Mouse (Mus musculus) MEL (cell line): ENCODE results near the gene Bhlhe41. TPM values are rescaled to one million over a fixed set of nuclear protein-coding genes. Genes with fewer than 3 reads are reported as not detected.

Experiments
- DNase-seq: peaks from one replicate; pipeline ENCODE4 v3.0.0; 2011; ENCODE audit warnings: low read depth, low spot score
- H3K27ac ChIP-seq: 2 replicates; pipeline ENCODE4 v1.5.1; 2012; ENCODE audit warnings: low read depth, mild to moderate bottlenecking, control low read depth, low read length, moderate library complexity; ENCODE audit not compliant: control insufficient read depth
- H3K27me3 ChIP-seq, 2 experiments: fragments of 150-350 bp in 1 of 2; sonication (generic) in 1 of 2; 2 replicates each; pipeline ENCODE4 v1.6.1; 2012; ENCODE audit warnings: low read length in 2 of 2, mild to moderate bottlenecking in 2 of 2, improper control_type of control experiment in 1 of 2, moderate library complexity in 1 of 2; ENCODE audit not compliant: insufficient read depth in 2 of 2, control insufficient read depth in 1 of 2
- H3K36me3 ChIP-seq, 2 experiments: 2 replicates each; pipeline ENCODE4 v1.6.1; 2012 to 2014; ENCODE audit warnings: low read length in 2 of 2, improper control_type of control experiment in 1 of 2, inconsistent platforms in 1 of 2, mild to moderate bottlenecking in 1 of 2; ENCODE audit not compliant: insufficient read depth in 2 of 2, control insufficient read depth in 1 of 2
- H3K4me1 ChIP-seq, 2 experiments: fragments of 150-350 bp in 1 of 2; sonication (generic) in 1 of 2; 2 replicates each; pipeline ENCODE4 v1.6.1; 2012; ENCODE audit warnings: low read length in 2 of 2, improper control_type of control experiment in 1 of 2, mild to moderate bottlenecking in 1 of 2; ENCODE audit not compliant: insufficient read depth in 2 of 2, control insufficient read depth in 1 of 2
- H3K4me3 ChIP-seq, 2 experiments: fragments of 150-350 bp in 1 of 2; sonication (generic) in 1 of 2; 2 replicates each; pipeline ENCODE4 v1.5.1; 2012; ENCODE audit warnings: low read depth in 2 of 2, low read length in 2 of 2, mild to moderate bottlenecking in 2 of 2, moderate library complexity in 2 of 2, control low read depth in 1 of 2, improper control_type of control experiment in 1 of 2; ENCODE audit not compliant: control insufficient read depth in 1 of 2, insufficient read depth in 1 of 2
- H3K79me2 ChIP-seq: 2 replicates; pipeline ENCODE4 v1.6.1; 2012; ENCODE audit warnings: mild to moderate bottlenecking, low read length, moderate library complexity; ENCODE audit not compliant: control insufficient read depth, poor library complexity, insufficient read depth
- H3K9ac ChIP-seq: 2 replicates; pipeline ENCODE4 v1.6.1; 2012; ENCODE audit warnings: low read depth, mild to moderate bottlenecking, control low read depth, low read length, moderate library complexity; ENCODE audit not compliant: control insufficient read depth, poor library complexity, severe bottlenecking
- H3K9me3 ChIP-seq: fragments of 150-350 bp; sonication (generic); replicated peaks from 2 replicates; pipeline ENCODE4 v1.6.1; 2012; ENCODE audit warnings: mild to moderate bottlenecking, low read length, improper control_type of control experiment, moderate library complexity; ENCODE audit not compliant: insufficient read depth
- BHLHE40 ChIP-seq: IDR thresholded peaks from 2 replicates; pipeline ENCODE4 v1.6.1; 2012; ENCODE audit warnings: low read depth, mild to moderate bottlenecking, inconsistent platforms, low read length, improper control_type of control experiment, borderline replicate concordance
- E2F4 ChIP-seq: IDR thresholded peaks from 2 replicates; pipeline ENCODE4 v1.6.1; 2011; ENCODE audit warnings: low read depth, low read length, improper control_type of control experiment, borderline replicate concordance
- ELF1 ChIP-seq: IDR thresholded peaks from 2 replicates; pipeline ENCODE4 v1.6.1; 2014; ENCODE audit warnings: low read depth, mild to moderate bottlenecking, inconsistent platforms, low read length, improper control_type of control experiment, moderate library complexity
- ETS1 ChIP-seq: IDR thresholded peaks from 2 replicates; pipeline ENCODE4 v1.6.1; 2012; ENCODE audit warnings: low read depth, mild to moderate bottlenecking, inconsistent platforms, low read length, improper control_type of control experiment, moderate library complexity
- GATA1 ChIP-seq: IDR thresholded peaks from 2 replicates; pipeline ENCODE4 v1.6.1; 2011; ENCODE audit warnings: low read depth, low read length, improper control_type of control experiment
- KAT2A ChIP-seq: conservative IDR thresholded peaks from 2 replicates; pipeline ENCODE4 v1.6.1; 2012; ENCODE audit warnings: low read depth, low read length, improper control_type of control experiment, inconsistent platforms
- MAFK ChIP-seq: IDR thresholded peaks from 2 replicates; pipeline ENCODE4 v1.6.1; 2011; ENCODE audit warnings: low read depth, mild to moderate bottlenecking, low read length, improper control_type of control experiment, borderline replicate concordance
- MAX ChIP-seq: IDR thresholded peaks from 2 replicates; pipeline ENCODE4 v1.6.1; 2011; ENCODE audit warnings: low read length, improper control_type of control experiment
- MEF2A ChIP-seq: IDR thresholded peaks from 2 replicates; pipeline ENCODE4 v1.6.1; 2014; ENCODE audit warnings: low read depth, mild to moderate bottlenecking, inconsistent platforms, low read length, improper control_type of control experiment; ENCODE audit not compliant: poor library complexity, insufficient replicate concordance, severe bottlenecking; ENCODE audit errors: extremely low read depth
- MYC ChIP-seq: IDR thresholded peaks from 2 replicates; pipeline ENCODE4 v1.6.1; 2011; ENCODE audit warnings: low read depth, mild to moderate bottlenecking, low read length, improper control_type of control experiment, moderate library complexity
- POLR2A ChIP-seq, 2 experiments: IDR thresholded peaks; 2 replicates each; pipeline ENCODE4 v1.6.1; 2011 to 2012; ENCODE audit warnings: low read length in 2 of 2, mild to moderate bottlenecking in 2 of 2, control low read depth in 1 of 2, improper control_type of control experiment in 1 of 2, low read depth in 1 of 2, moderate library complexity in 1 of 2; ENCODE audit not compliant: control insufficient read depth in 1 of 2, insufficient read depth in 1 of 2, poor library complexity in 1 of 2
- RAD21 ChIP-seq: IDR thresholded peaks from 2 replicates; pipeline ENCODE4 v1.6.1; 2011; ENCODE audit warnings: mild to moderate bottlenecking, low read depth, low read length, improper control_type of control experiment
- SMC3 ChIP-seq: IDR thresholded peaks from 2 replicates; pipeline ENCODE4 v1.6.1; 2011; ENCODE audit warnings: low read depth, low read length, improper control_type of control experiment
- TAL1 ChIP-seq: IDR thresholded peaks from 2 replicates; pipeline ENCODE4 v1.6.1; 2012; ENCODE audit warnings: mild to moderate bottlenecking, inconsistent platforms, low read length, moderate library complexity, mixed read lengths
- TBP ChIP-seq: IDR thresholded peaks from 2 replicates; pipeline ENCODE4 v1.8.0; 2011; ENCODE audit warnings: low read depth, low read length, improper control_type of control experiment
- USF1 ChIP-seq: IDR thresholded peaks from 2 replicates; pipeline ENCODE4 v1.6.1; 2014; ENCODE audit warnings: low read depth, mild to moderate bottlenecking, inconsistent platforms, low read length, improper control_type of control experiment, moderate library complexity
- ZC3H11A ChIP-seq: IDR thresholded peaks from 2 replicates; pipeline ENCODE4 v1.6.1; 2012; ENCODE audit warnings: low read depth, mild to moderate bottlenecking, inconsistent platforms, low read length, improper control_type of control experiment
- ZKSCAN1 ChIP-seq: IDR thresholded peaks from 2 replicates; pipeline ENCODE4 v1.6.1; 2012; ENCODE audit warnings: low read depth, mild to moderate bottlenecking, inconsistent platforms, low read length, improper control_type of control experiment, moderate library complexity
- polyA plus RNA-seq, 2 experiments: library from polyadenylated mRNA; stranded (reverse) in 1 of 2; unstranded in 1 of 2; fragments of >175 nt in 1 of 2; fragments of >200 nt in 1 of 2; gene quantifications; 2 replicates each; pipeline versions ENCODE4 v1.2.1 to v1.2.4; 2012; ENCODE audit warnings: low replicate concordance in 2 of 2, low read depth in 1 of 2; ENCODE audit not compliant: insufficient read length in 2 of 2, insufficient read depth in 1 of 2, missing spikeins in 1 of 2
- total RNA-seq: library from RNA; depleted of rRNA; stranded (reverse); fragments of 300-350 nt; gene quantifications from 2 replicates; pipeline ENCODE4 v1.2.3, GENCODE M21; 2012

The Bhlhe41 gene
- total and polyA plus RNA-seq, 3 experiments = not detected

DNA sequence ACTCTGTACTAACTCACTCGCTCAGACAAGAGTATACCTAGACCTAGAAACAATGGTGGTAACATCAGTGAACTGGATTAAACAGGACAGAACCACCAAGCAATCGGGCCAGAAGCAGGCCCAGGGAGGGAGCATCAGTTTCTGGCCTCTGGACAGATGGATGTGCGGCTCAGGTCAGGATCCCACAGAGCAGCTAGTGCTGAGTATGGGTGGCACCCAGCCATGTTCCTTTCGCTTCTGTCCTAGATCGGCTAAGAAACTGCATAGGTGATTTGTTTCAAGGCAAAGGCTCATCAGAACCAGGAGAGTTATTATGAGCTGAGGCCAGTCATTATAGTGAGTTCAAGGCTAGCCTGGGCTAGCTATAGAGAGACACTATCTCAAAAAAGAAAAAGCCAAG is 38.8 kb upstream of the Bhlhe41 start:
- Histone ChIP-seq H3K9me3 (no peaks in the 10 kb centered on the region), H3K27ac (no peak overlapping the region), H3K79me2 (no peaks in the 10 kb centered on the region), H3K27me3 (no peaks in the 10 kb centered on the region), H3K4me3 (no peak overlapping the region), H3K9ac (no peak overlapping the region)
- TF ChIP-seq MAX (no peak), POLR2A (IDR thresholded peaks at IDR 0.05; ENCODE audit: control insufficient read depth in 1 of 2, insufficient read depth in 1 of 2, low read depth in 1 of 2, low read length in 2 of 2, poor library complexity in 1 of 2) (no peak), BHLHE40 (no peak), TAL1 (no peak), ELF1 (no peak), KAT2A (no peak)
- TF ChIP-seq, all 39 proteins: peak for 0
- no peak for DNase-seq
- H3K36me3 ChIP-seq = no peaks in the 10 kb centered on the region
- H3K4me1 ChIP-seq = no peaks in the 10 kb centered on the region

DNA sequence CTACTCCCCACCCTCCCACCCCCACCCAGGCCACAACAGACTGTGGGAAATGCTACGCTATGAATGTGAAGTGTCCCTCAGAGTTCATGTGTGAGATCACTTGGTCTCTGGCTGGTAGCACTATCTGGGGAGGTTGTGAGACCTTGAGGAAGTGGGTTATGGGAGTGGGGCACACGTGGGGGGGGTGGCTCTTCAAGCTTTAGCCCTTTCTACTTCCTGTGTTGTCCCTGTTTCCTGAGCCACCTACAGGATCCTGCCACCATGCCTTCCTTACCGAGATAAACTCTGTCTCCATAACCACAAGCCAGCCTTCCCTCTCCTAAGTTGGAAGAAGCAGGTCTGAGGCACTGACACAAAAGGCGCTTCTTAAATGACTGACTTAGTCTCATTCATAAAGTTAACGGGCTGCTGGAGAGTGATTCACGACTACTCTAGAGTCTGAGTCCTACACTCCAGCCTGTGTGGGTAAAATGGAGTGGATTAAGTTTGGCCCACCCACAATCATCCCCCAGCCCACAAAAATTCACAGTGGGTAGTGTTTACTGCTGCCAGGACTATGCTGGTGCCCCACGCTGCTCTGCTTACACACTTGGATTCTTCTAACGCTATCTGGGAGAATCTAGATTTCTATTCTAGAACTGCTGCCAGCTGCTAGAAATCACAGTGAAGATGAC is 29.4 kb upstream of the Bhlhe41 start:
- TF ChIP-seq ETS1 (no peak), RAD21 (no peak), TBP (no peak), ZKSCAN1 (no peak)
- Histone ChIP-seq H3K9me3 (no peaks in the 10 kb centered on the region), H3K9ac (no peak overlapping the region), H3K4me3 (no peak overlapping the region), H3K27me3 (no peaks in the 10 kb centered on the region), H3K4me1 (peaks cover 0 to 5% of the 10 kb centered on the region in 2 experiments; a peak in 1 of 4 replicates), H3K79me2 (no peaks in the 10 kb centered on the region), H3K27ac (no peak overlapping the region), H3K36me3 (no peaks in the 10 kb centered on the region)
- DNase-seq = no peak

DNA sequence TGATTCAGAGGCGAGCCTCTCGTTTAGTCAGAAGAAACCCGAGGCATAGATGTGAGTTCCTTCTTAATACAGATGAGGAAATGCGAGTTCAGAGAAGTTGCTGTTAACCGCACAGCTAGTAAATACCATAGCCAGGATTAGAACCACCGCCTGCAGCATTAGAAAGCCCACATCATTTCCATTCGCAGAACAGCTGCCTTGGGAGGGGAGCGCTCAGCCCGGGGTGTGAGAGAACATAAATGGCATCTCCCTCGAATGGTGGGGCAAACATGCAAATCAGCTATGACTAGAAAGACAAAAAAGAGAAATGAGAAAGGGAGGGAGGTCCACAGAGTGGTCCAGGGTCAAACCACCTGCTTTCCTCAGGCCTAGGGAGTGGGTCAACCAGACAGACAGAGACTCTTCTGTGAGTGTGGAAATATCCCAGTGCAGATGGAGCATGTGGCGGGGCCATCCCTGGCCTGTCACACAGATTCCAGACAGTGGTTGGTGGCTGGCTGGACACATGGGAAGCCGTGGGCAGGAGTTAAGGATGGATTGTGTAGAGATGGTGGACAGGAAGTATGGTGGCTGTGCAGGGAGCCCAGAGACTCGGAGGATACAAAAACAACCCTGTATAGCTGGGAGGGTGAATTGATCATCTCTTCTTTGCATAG is 28.1 kb upstream of the Bhlhe41 start:
- H3K4me3 ChIP-seq = no peak overlapping the region
- no peak overlapping the region for H3K9ac ChIP-seq
- DNase-seq = no peak
- no peaks in the 10 kb centered on the region for H3K36me3 ChIP-seq
- H3K79me2 ChIP-seq = no peaks in the 10 kb centered on the region
- peaks cover 0 to 5% of the 10 kb centered on the region in 2 experiments; a peak in 1 of 4 replicates for H3K4me1 ChIP-seq
- no peak overlapping the region for H3K27ac ChIP-seq
- H3K27me3 ChIP-seq = no peaks in the 10 kb centered on the region
- no peak for TF ChIP-seq E2F4
- TF ChIP-seq ZC3H11A = no peak
- no peak for TF ChIP-seq MEF2A
- TF ChIP-seq GATA1 = no peak
- no peak for TF ChIP-seq ELF1
- TF ChIP-seq MYC = no peak
- TF ChIP-seq MAFK = no peak
- TF ChIP-seq SMC3 = no peak
- TF ChIP-seq USF1 = no peak
- H3K9me3 ChIP-seq = no peaks in the 10 kb centered on the region
